Mouse (Mus musculus) forebrain, embryonic 16.5 days (tissue): ENCODE data around the gene Kif5c. TPM values are rescaled to one million over a fixed set of nuclear protein-coding genes. Genes with fewer than 3 reads are reported as not detected.

Source experiments
- ATAC-seq: fragments of 200-750 bp; cut with Nextera tagmentation; 2 replicates; pipeline ENCODE4 v1.8.0; 2017; ENCODE audit warnings: mild to moderate bottlenecking, moderate library complexity
- H3K27ac ChIP-seq: fragments of 300-500 bp; sonication (generic); 2 replicates; pipeline ENCODE4 v1.5.1; 2014; ENCODE audit warnings: low read length, control low read depth
- H3K27me3 ChIP-seq: fragments of 300-500 bp; sonication (generic); replicated peaks from 2 replicates; pipeline ENCODE4 v1.6.1; 2014; ENCODE audit warnings: low read length; ENCODE audit not compliant: control insufficient read depth, insufficient read depth
- H3K36me3 ChIP-seq: fragments of 300-500 bp; sonication (generic); 2 replicates; pipeline ENCODE4 v1.6.1; 2014; ENCODE audit not compliant: control insufficient read depth, insufficient read depth
- H3K4me1 ChIP-seq: fragments of 300-500 bp; sonication (generic); replicated peaks from 2 replicates; pipeline ENCODE4 v1.6.1; 2014; ENCODE audit warnings: low read length; ENCODE audit not compliant: control insufficient read depth, insufficient read depth
- H3K4me2 ChIP-seq: fragments of 300-500 bp; sonication (generic); 2 replicates; pipeline ENCODE4 v1.6.1; 2014; ENCODE audit warnings: mild to moderate bottlenecking, low read length, control low read depth
- H3K4me3 ChIP-seq: fragments of 300-500 bp; sonication (generic); replicated peaks from 2 replicates; pipeline ENCODE4 v1.5.1; 2014; ENCODE audit warnings: mild to moderate bottlenecking, low read length, control low read depth
- H3K9ac ChIP-seq: fragments of 300-500 bp; sonication (generic); replicated peaks from 2 replicates; pipeline ENCODE4 v1.6.1; 2014; ENCODE audit warnings: low read depth, low read length, control low read depth
- H3K9me3 ChIP-seq: fragments of 300-500 bp; sonication (generic); 2 replicates; pipeline ENCODE4 v1.6.1; 2016; ENCODE audit warnings: low read length; ENCODE audit not compliant: control insufficient read depth
- WGBS: fragments of 180-500 bp; shearing (Covaris S2); extraction: QIAGEN DNeasy Blood & Tissue Kit; methylation state at CpG from one replicate; pipeline ENCODE4 v1.1.7; 2014; 5-methylcytosine and 5-hydroxymethylcytosine counted together
- polyA plus RNA-seq: library from polyadenylated mRNA; unstranded; fragments of >200 nt; fragmentation: Nextera tagmentation; extraction: Ambion mirVana; gene quantifications from 2 replicates; pipeline ENCODE4 v1.2.1, GENCODE M21; 2015

The Kif5c gene
- polyA plus RNA-seq, 1 experiment from 2014 or later, result 180 TPM

GRCm38 (mm10) chr2:49616765-49617164, 2.3 kb upstream of the Kif5c start:
- H3K4me2 ChIP-seq, result no peak overlapping the region

GRCm38 (mm10) chr2:49619719-49620522, 823 bp downstream of the Kif5c start:
- Histone ChIP-seq H3K4me3 (peak overlapping the region; percentile 98), H3K4me1 (peaks cover 16% of the 10 kb centered on the region), H3K36me3 (peaks cover 5% of the 10 kb centered on the region; the same call in 1 of the 2 replicates), H3K4me2 (peak overlapping the region; percentile 57), H3K9ac (peak overlapping the region; percentile 99), H3K27me3 (no peaks in the 10 kb centered on the region), H3K27ac (peak overlapping the region; percentile 92), H3K9me3 (no peaks in the 10 kb centered on the region)
- 1% methylated on average over 33 of the region's 33 CpGs for WGBS
- peak; percentile 32 for ATAC-seq

More at GRCm38 (mm10) chr2:49616765-49617164, 2.3 kb upstream of the Kif5c start:
- no peaks in the 10 kb centered on the region for H3K27me3 ChIP-seq
- peaks cover 6% of the 10 kb centered on the region for H3K4me1 ChIP-seq
- WGBS, result 80% methylated on average over 3 of the region's 3 CpGs
- H3K4me3 ChIP-seq, result no peak overlapping the region
- no peak for ATAC-seq
- no peaks in the 10 kb centered on the region for H3K36me3 ChIP-seq
- no peak overlapping the region for H3K27ac ChIP-seq
- H3K9me3 ChIP-seq, result no peaks in the 10 kb centered on the region
- H3K9ac ChIP-seq, result no peak overlapping the region

- peak overlapping the region; percentile 57 for H3K4me2 ChIP-seq
- H3K27ac ChIP-seq, result peak overlapping the region; percentile 92
- peak; percentile 71 for ATAC-seq
- no peaks in the 10 kb centered on the region for H3K9me3 ChIP-seq
- H3K4me1 ChIP-seq, result peaks cover 16% of the 10 kb centered on the region
- H3K4me3 ChIP-seq, result peak overlapping the region; percentile 98
- peaks cover 5% of the 10 kb centered on the region; the same call in 1 of the 2 replicates for H3K36me3 ChIP-seq
- no peaks in the 10 kb centered on the region for H3K27me3 ChIP-seq
- H3K9ac ChIP-seq, result peak overlapping the region; percentile 99
- WGBS, result 3% methylated on average over 14 of the region's 14 CpGs
Measured at GRCm38 (mm10) chr2:49620626-49621117, 1.6 kb downstream of the Kif5c start.

- ATAC-seq, result no peak
- H3K27me3 ChIP-seq, result no peaks in the 10 kb centered on the region
- H3K4me1 ChIP-seq, result peaks cover 22% of the 10 kb centered on the region
- H3K9ac ChIP-seq, result peak overlapping the region; percentile 99
- peak overlapping the region; percentile 98 for H3K4me3 ChIP-seq
- H3K36me3 ChIP-seq, result peaks cover 5% of the 10 kb centered on the region; the same call in 1 of the 2 replicates
- 26% methylated on average over 1 of the region's 1 CpGs for WGBS
- H3K4me2 ChIP-seq, result peak overlapping the region; percentile 57
- no peaks in the 10 kb centered on the region for H3K9me3 ChIP-seq
- peak overlapping the region; percentile 92; the same call in 1 of the 2 replicates for H3K27ac ChIP-seq
Measured at GRCm38 (mm10) chr2:49621234-49621633, 2.1 kb downstream of the Kif5c start.

DNA sequence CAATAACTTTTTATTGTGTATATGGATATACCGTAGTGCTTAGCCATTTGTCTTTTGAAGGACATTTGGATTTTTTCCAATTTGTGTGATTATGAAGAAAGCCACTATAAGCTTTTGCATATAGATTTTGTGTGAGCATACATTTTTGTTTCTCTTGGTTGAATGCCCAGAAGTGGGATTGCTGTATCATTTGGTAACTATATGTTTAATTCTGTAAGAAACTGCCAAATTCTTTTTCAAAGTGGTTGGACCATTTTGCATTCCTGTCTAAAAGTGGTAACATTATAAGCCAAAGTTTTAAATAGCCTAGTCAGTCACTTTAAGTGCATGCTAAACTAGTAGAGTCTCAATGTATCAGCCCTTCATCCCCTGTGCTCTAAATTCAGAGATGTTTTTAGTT, 6.5 kb downstream of the Kif5c start:
- Histone ChIP-seq H3K9me3 (no peaks in the 10 kb centered on the region), H3K4me2 (no peak overlapping the region), H3K4me1 (peaks cover 47% of the 10 kb centered on the region), H3K36me3 (peaks cover 5% of the 10 kb centered on the region; the same call in 1 of the 2 replicates), H3K27ac (no peak overlapping the region), H3K9ac (no peak overlapping the region), H3K27me3 (no peaks in the 10 kb centered on the region), H3K4me3 (no peak overlapping the region)
- WGBS, result 62% methylated on average over 1 of the region's 1 CpGs
- ATAC-seq, result no peak

- 17% methylated on average over 7 of the region's 7 CpGs for WGBS
- peaks cover 43% of the 10 kb centered on the region for H3K4me1 ChIP-seq
- H3K27me3 ChIP-seq, result no peaks in the 10 kb centered on the region
- H3K27ac ChIP-seq, result peak overlapping the region; percentile 89
- no peaks in the 10 kb centered on the region for H3K36me3 ChIP-seq
- no peak overlapping the region for H3K4me3 ChIP-seq
- H3K9ac ChIP-seq, result no peak overlapping the region
- ATAC-seq, result peak; percentile 89
- no peaks in the 10 kb centered on the region for H3K9me3 ChIP-seq
- H3K4me2 ChIP-seq, result peak overlapping the region; percentile 39
Measured at GRCm38 (mm10) chr2:49627611-49628010, 8.5 kb downstream of the Kif5c start.

DNA sequence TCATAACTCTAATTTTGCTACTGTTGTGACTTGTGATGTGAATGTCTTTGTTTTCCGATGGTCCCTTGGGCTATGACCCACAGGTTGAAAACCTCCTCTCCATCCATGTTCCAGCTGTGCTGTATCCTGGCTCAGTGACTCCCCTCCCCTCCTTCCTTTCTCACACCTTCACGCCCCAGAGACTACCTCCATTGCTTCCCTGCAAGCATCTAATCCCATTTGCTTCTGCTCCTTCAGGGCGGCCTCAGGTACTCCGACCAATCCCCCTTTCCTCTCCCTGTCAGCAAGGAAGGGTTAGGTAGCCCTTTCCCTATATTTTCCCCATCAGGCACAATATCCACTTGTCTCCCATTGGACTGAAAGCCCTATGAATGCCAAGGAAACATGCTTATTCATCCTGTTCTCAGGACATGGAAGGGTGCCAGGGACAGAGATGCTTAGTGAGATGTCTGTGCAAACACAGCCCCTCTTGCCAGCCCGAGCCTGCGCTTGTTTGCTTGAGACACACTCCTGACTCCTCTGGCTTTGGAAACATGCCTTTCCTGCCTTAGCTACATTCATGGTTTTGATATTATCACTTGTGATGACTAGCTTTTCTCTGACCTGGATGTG, 9.1 kb downstream of the Kif5c start:
- peak overlapping the region; percentile 89 for H3K27ac ChIP-seq
- H3K27me3 ChIP-seq, result no peaks in the 10 kb centered on the region
- H3K36me3 ChIP-seq, result no peaks in the 10 kb centered on the region
- H3K9me3 ChIP-seq, result no peaks in the 10 kb centered on the region
- WGBS, result 49% methylated on average over 6 of the region's 6 CpGs
- peaks cover 47% of the 10 kb centered on the region for H3K4me1 ChIP-seq
- no peak overlapping the region for H3K9ac ChIP-seq
- ATAC-seq, result peak; percentile 45
- H3K4me3 ChIP-seq, result no peak overlapping the region
- peak overlapping the region; percentile 39 for H3K4me2 ChIP-seq

GRCm38 (mm10) chr2:49629181-49629580, 10.1 kb downstream of the Kif5c start:
- no peaks in the 10 kb centered on the region for H3K27me3 ChIP-seq
- no peak overlapping the region for H3K4me2 ChIP-seq
- H3K9me3 ChIP-seq, result no peaks in the 10 kb centered on the region
- no peak overlapping the region for H3K27ac ChIP-seq
- ATAC-seq, result no peak
- no peaks in the 10 kb centered on the region for H3K36me3 ChIP-seq
- H3K4me1 ChIP-seq, result peaks cover 52% of the 10 kb centered on the region
- H3K4me3 ChIP-seq, result no peak overlapping the region
- no peak overlapping the region for H3K9ac ChIP-seq
- WGBS, result 91% methylated on average over 12 of the region's 12 CpGs

DNA sequence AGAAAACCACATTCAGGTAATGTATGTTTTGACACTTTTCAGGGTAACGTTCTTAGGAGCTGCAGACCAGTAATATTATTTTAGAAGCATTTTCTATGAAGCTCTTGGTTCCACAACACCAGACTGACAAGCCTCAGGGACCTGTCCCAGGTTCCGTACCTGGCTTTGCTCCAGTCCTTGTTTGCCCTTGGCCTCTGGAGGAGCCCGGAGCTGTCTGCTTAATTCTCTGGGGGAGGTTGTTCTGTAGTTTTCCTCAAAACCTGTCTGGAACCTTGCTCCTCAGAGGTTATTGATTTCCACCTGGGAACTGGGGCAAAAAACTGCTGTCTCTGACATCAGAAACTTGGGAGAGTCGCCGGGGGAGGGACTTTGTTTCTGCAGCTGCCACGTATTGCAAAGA, 11.5 kb downstream of the Kif5c start:
- H3K27ac ChIP-seq, result no peak overlapping the region
- ATAC-seq, result no peak
- H3K4me1 ChIP-seq, result peaks cover 52% of the 10 kb centered on the region
- 86% methylated on average over 6 of the region's 6 CpGs for WGBS
- no peaks in the 10 kb centered on the region for H3K36me3 ChIP-seq
- H3K4me3 ChIP-seq, result no peak overlapping the region
- H3K9me3 ChIP-seq, result no peaks in the 10 kb centered on the region
- no peak overlapping the region for H3K4me2 ChIP-seq
- H3K9ac ChIP-seq, result no peak overlapping the region
- no peaks in the 10 kb centered on the region for H3K27me3 ChIP-seq
